Mouse (Mus musculus) heart, adult 2 months (tissue): ENCODE measurements at regions not wholly inside any gene's neighbourhood (a gene's known extent, or its start where the extent isn't known, plus 50 kb on each side); places are given as distances from the start of the nearest gene placed in this dataset.

Source experiments
- CTCF ChIP-seq: fragments of 200-600 bp; IDR thresholded peaks from 2 replicates; pipeline ENCODE4 v1.8.1; 2022; ENCODE audit warnings: antibody characterized with exemption, mild to moderate bottlenecking, moderate library complexity
- EP300 ChIP-seq: fragments of 200-500 bp; IDR thresholded peaks from 2 replicates; pipeline ENCODE4 v1.6.1; 2011; ENCODE audit warnings: low read depth, low read length, control low read depth; ENCODE audit not compliant: insufficient read depth

- TF ChIP-seq EP300, result no peak
- TF ChIP-seq CTCF, result no peak
These were observed 83.9 kb upstream of the Cpeb4 start for GRCm38 (mm10) chr11:31787917-31788703.
